Mouse (Mus musculus): Measurements from ENCODE around the gene Samd5. TPM values are rescaled to one million over a fixed set of nuclear protein-coding genes. Genes with fewer than 3 reads are reported as not detected.
A peak's percentile ranks its signal among the peaks of the same experiment; 100 is the strongest.

Samd5 gene
- polyA plus RNA-seq, 1 experiment: not detected

- TF ChIP-seq GATA1 (IDR thresholded peaks at IDR 0.05; ENCODE audit: borderline replicate concordance, low read length) (no peak), FLI1 (IDR thresholded peaks at IDR 0.05; ENCODE audit: low read length) (no peak)
These were observed 19.1 kb upstream of the Samd5 start for GRCm38 (mm10) chr10:9693990-9694699.

GRCm38 (mm10) chr10:9680928-9681327, 5.9 kb upstream of the Samd5 start:
- no peak for TF ChIP-seq GATA1 (IDR thresholded peaks at IDR 0.05; ENCODE audit: borderline replicate concordance, low read length)
- TF ChIP-seq FLI1 (IDR thresholded peaks at IDR 0.05; ENCODE audit: low read length): no peak
- Histone ChIP-seq H3K27me3 (replicated peaks) (peaks cover 18% of the 10 kb centered on the region), H3K4me1 (peaks cover 23% of the 10 kb centered on the region), H3K9me3 (no peaks in the 10 kb centered on the region), H3K36me3 (replicated peaks; ENCODE audit: low read length) (no peaks in the 10 kb centered on the region), H3K4me3 (replicated peaks) (no peak overlapping the region)

More at GRCm38 (mm10) chr10:9693990-9694699, 19.1 kb upstream of the Samd5 start:
- no peaks in the 10 kb centered on the region for H3K27me3 ChIP-seq (replicated peaks)
- H3K36me3 ChIP-seq (replicated peaks; ENCODE audit: low read length): no peaks in the 10 kb centered on the region
- H3K4me1 ChIP-seq: no peaks in the 10 kb centered on the region
- no peaks in the 10 kb centered on the region for H3K9me3 ChIP-seq
- no peak overlapping the region for H3K4me3 ChIP-seq (replicated peaks)

GRCm38 (mm10) chr10:9679911-9680310, 4.9 kb upstream of the Samd5 start:
- H3K4me3 ChIP-seq (replicated peaks): no peak overlapping the region
- no peaks in the 10 kb centered on the region for H3K9me3 ChIP-seq
- H3K27me3 ChIP-seq (replicated peaks): peaks cover 28% of the 10 kb centered on the region
- TF ChIP-seq FLI1 (IDR thresholded peaks at IDR 0.05; ENCODE audit: low read length) (no peak), GATA1 (IDR thresholded peaks at IDR 0.05; ENCODE audit: borderline replicate concordance, low read length) (no peak)
- peaks cover 33% of the 10 kb centered on the region for H3K4me1 ChIP-seq
- H3K36me3 ChIP-seq (replicated peaks; ENCODE audit: low read length): no peaks in the 10 kb centered on the region

GRCm38 (mm10) chr10:9678071-9678470, 3.1 kb upstream of the Samd5 start:
- TF ChIP-seq FLI1 (IDR thresholded peaks at IDR 0.05; ENCODE audit: low read length) (no peak), GATA1 (IDR thresholded peaks at IDR 0.05; ENCODE audit: borderline replicate concordance, low read length) (no peak)
- Histone ChIP-seq H3K27me3 (replicated peaks) (peaks cover 45% of the 10 kb centered on the region), H3K9me3 (no peaks in the 10 kb centered on the region), H3K36me3 (replicated peaks; ENCODE audit: low read length) (no peaks in the 10 kb centered on the region), H3K4me1 (peaks cover 43% of the 10 kb centered on the region), H3K4me3 (replicated peaks) (no peak overlapping the region)

- Histone ChIP-seq H3K4me3 (replicated peaks) (peak overlapping the region; percentile 89), H3K4me1 (peaks cover 43% of the 10 kb centered on the region), H3K9me3 (no peaks in the 10 kb centered on the region), H3K27me3 (replicated peaks) (peaks cover 53% of the 10 kb centered on the region), H3K36me3 (replicated peaks; ENCODE audit: low read length) (no peaks in the 10 kb centered on the region)
- no peak for TF ChIP-seq GATA1 (IDR thresholded peaks at IDR 0.05; ENCODE audit: borderline replicate concordance, low read length)
These were observed 1.9 kb upstream of the Samd5 start for GRCm38 (mm10) chr10:9676886-9677285.

- TF ChIP-seq FLI1 (IDR thresholded peaks at IDR 0.05; ENCODE audit: low read length) (no peak), GATA1 (IDR thresholded peaks at IDR 0.05; ENCODE audit: borderline replicate concordance, low read length) (no peak)
- Histone ChIP-seq H3K9me3 (no peaks in the 10 kb centered on the region), H3K36me3 (replicated peaks; ENCODE audit: low read length) (no peaks in the 10 kb centered on the region), H3K4me1 (peaks cover 43% of the 10 kb centered on the region), H3K27me3 (replicated peaks) (peaks cover 58% of the 10 kb centered on the region), H3K4me3 (replicated peaks) (peak overlapping the region; percentile 59)
These were observed 1.4 kb upstream of the Samd5 start for GRCm38 (mm10) chr10:9676418-9676786.

- no peaks in the 10 kb centered on the region for H3K36me3 ChIP-seq (replicated peaks; ENCODE audit: low read length)
- H3K4me3 ChIP-seq (replicated peaks): peak overlapping the region; percentile 91
- H3K27me3 ChIP-seq (replicated peaks): peaks cover 58% of the 10 kb centered on the region
These were observed 776 bp upstream of the Samd5 start for GRCm38 (mm10) chr10:9675550-9676417.

GRCm38 (mm10) chr10:9673276-9673675, 1.7 kb downstream of the Samd5 start:
- TF ChIP-seq FLI1 (IDR thresholded peaks at IDR 0.05; ENCODE audit: low read length): no peak
- no peak for TF ChIP-seq GATA1 (IDR thresholded peaks at IDR 0.05; ENCODE audit: borderline replicate concordance, low read length)
- no peaks in the 10 kb centered on the region for H3K36me3 ChIP-seq (replicated peaks; ENCODE audit: low read length)
- H3K4me3 ChIP-seq (replicated peaks): no peak overlapping the region
- peaks cover 58% of the 10 kb centered on the region for H3K27me3 ChIP-seq (replicated peaks)
- H3K9me3 ChIP-seq: no peaks in the 10 kb centered on the region
- peaks cover 42% of the 10 kb centered on the region for H3K4me1 ChIP-seq

More at GRCm38 (mm10) chr10:9675550-9676417, 776 bp upstream of the Samd5 start:
- TF ChIP-seq FLI1 (IDR thresholded peaks at IDR 0.05; ENCODE audit: low read length) (no peak), GATA1 (IDR thresholded peaks at IDR 0.05; ENCODE audit: borderline replicate concordance, low read length) (no peak)
- peaks cover 43% of the 10 kb centered on the region for H3K4me1 ChIP-seq
- no peaks in the 10 kb centered on the region for H3K9me3 ChIP-seq

GRCm38 (mm10) chr10:9672751-9673150, 2.3 kb downstream of the Samd5 start:
- TF ChIP-seq GATA1 (IDR thresholded peaks at IDR 0.05; ENCODE audit: borderline replicate concordance, low read length) (no peak), FLI1 (IDR thresholded peaks at IDR 0.05; ENCODE audit: low read length) (no peak)
- Histone ChIP-seq H3K9me3 (no peaks in the 10 kb centered on the region), H3K36me3 (replicated peaks; ENCODE audit: low read length) (no peaks in the 10 kb centered on the region), H3K4me3 (replicated peaks) (no peak overlapping the region), H3K4me1 (peaks cover 37% of the 10 kb centered on the region), H3K27me3 (replicated peaks) (peaks cover 55% of the 10 kb centered on the region)

- no peak for TF ChIP-seq GATA1 (IDR thresholded peaks at IDR 0.05; ENCODE audit: borderline replicate concordance, low read length)
- no peak for TF ChIP-seq FLI1 (IDR thresholded peaks at IDR 0.05; ENCODE audit: low read length)
- Histone ChIP-seq H3K4me1 (peaks cover 14% of the 10 kb centered on the region), H3K27me3 (replicated peaks) (peaks cover 38% of the 10 kb centered on the region), H3K9me3 (no peaks in the 10 kb centered on the region), H3K4me3 (replicated peaks) (no peak overlapping the region), H3K36me3 (replicated peaks; ENCODE audit: low read length) (no peaks in the 10 kb centered on the region)
These were observed 4.7 kb downstream of the Samd5 start for GRCm38 (mm10) chr10:9670351-9670750.

Measured in megakaryocyte, embryonic 14.5 days (primary cell).